Mouse (Mus musculus) mouse embryonic stem cell (cell line): ENCODE measurements around the gene H2-T22.
"Not testable (repeated sequence)": the region's sequence is repeated elsewhere in the genome, so short reads cannot be mapped to it uniquely, and the experiment has no call there.

Experiments
- in situ Hi-C, 2 experiments: fragments of 300-500 bp; cut with MboI; formaldehyde crosslinking; loops; 1 replicate in 1 of 2; 3 replicates in 1 of 2; pipeline ENCODE4 v1.14.3; 2019 to 2020; ENCODE audit warnings: low sequenced_read_pairs in 2 of 2, low pct_unique_long_range_greater_than_20kb in 1 of 2, mixed read lengths in 1 of 2; ENCODE audit not compliant: unreplicated experiment in 1 of 2

Gene H2-T22

GRCm38 (mm10) chr17:36031583-36032331, 10.8 kb downstream of the H2-T22 start:
- in situ Hi-C loops: not testable (repeated sequence)

- in situ Hi-C loops: not testable (repeated sequence)
Observed at GRCm38 (mm10) chr17:36030703-36031582, 11.6 kb downstream of the H2-T22 start.

- in situ Hi-C loops: not testable (repeated sequence)
Observed at GRCm38 (mm10) chr17:36030046-36030702, 12.4 kb downstream of the H2-T22 start.

- in situ Hi-C loops: no loop called here
Observed at GRCm38 (mm10) chr17:36028879-36029619, 13.5 kb downstream of the H2-T22 start.

- in situ Hi-C loops: no loop called here
Observed at GRCm38 (mm10) chr17:36027663-36028062, 14.9 kb downstream of the H2-T22 start.

GRCm38 (mm10) chr17:36025901-36026300, 16.6 kb downstream of the H2-T22 start:
- in situ Hi-C loops: no loop called here

- in situ Hi-C loops: no loop called here
Observed at GRCm38 (mm10) chr17:36025197-36025596, 17.4 kb downstream of the H2-T22 start.

- in situ Hi-C loops: no loop called here
Observed at GRCm38 (mm10) chr17:36023710-36024654, 18.6 kb downstream of the H2-T22 start.

- in situ Hi-C loops: no loop called here
Observed at GRCm38 (mm10) chr17:36022922-36023321, 19.6 kb downstream of the H2-T22 start.

GRCm38 (mm10) chr17:36022098-36022497, 20.4 kb downstream of the H2-T22 start:
- in situ Hi-C loops: no loop called here

GRCm38 (mm10) chr17:36021309-36021708, 21.2 kb downstream of the H2-T22 start:
- in situ Hi-C loops: no loop called here

- in situ Hi-C loops: no loop called here
Observed at GRCm38 (mm10) chr17:36020191-36021073, 22.1 kb downstream of the H2-T22 start, which contains the start of gene H2-T24. Gene H2-T24 (minus strand): TSS chr17:36020560.

GRCm38 (mm10) chr17:36019519-36019918, 23.0 kb downstream of the H2-T22 start:
- in situ Hi-C loops: no loop called here

GRCm38 (mm10) chr17:36018979-36019378, 23.6 kb downstream of the H2-T22 start:
- in situ Hi-C loops: no loop called here

GRCm38 (mm10) chr17:36017046-36017445, 25.5 kb downstream of the H2-T22 start:
- in situ Hi-C loops: no loop called here

GRCm38 (mm10) chr17:36014977-36015376, 27.6 kb downstream of the H2-T22 start:
- in situ Hi-C loops: no loop called here
